Mouse (Mus musculus) lung, postnatal 0 days (tissue): ENCODE measurements around the gene 2310033P09Rik.

Experiments used
- CTCF ChIP-seq: IDR thresholded peaks from 2 replicates; pipeline ENCODE4 v1.5.1; 2016; ENCODE audit warnings: antibody characterized with exemption, mild to moderate bottlenecking
- EP300 ChIP-seq: IDR thresholded peaks from 2 replicates; pipeline ENCODE4 v1.6.1; 2016; ENCODE audit warnings: antibody characterized with exemption, mild to moderate bottlenecking, control low read depth

GRCm38 (mm10) chr11:59185490-59185889 lies 22.6 kb upstream of the 2310033P09Rik start:
- TF ChIP-seq CTCF = no peak
- TF ChIP-seq EP300 = no peak
